Mouse (Mus musculus) bone marrow, adult 2 months (tissue): ENCODE measurements around the gene Sim2. TPM values are rescaled to one million over a fixed set of nuclear protein-coding genes. Genes with fewer than 3 reads are reported as not detected.

Source experiments
- H3K27ac ChIP-seq: fragments of 200-500 bp; 2 replicates; pipeline ENCODE4 v1.5.1; 2012; ENCODE audit warnings: low read depth, mild to moderate bottlenecking, control low read depth, inconsistent platforms, low read length; ENCODE audit not compliant: control insufficient read depth, poor library complexity, insufficient read depth
- H3K4me1 ChIP-seq: fragments of 200-500 bp; 2 replicates; pipeline ENCODE4 v1.6.1; 2011; ENCODE audit warnings: low read length; ENCODE audit not compliant: control insufficient read depth, insufficient read depth
- H3K4me3 ChIP-seq: fragments of 200-500 bp; replicated peaks from 2 replicates; pipeline ENCODE3; 2011; ENCODE audit warnings: mild to moderate bottlenecking, low read depth, low read length, control low read depth; ENCODE audit not compliant: control insufficient read depth
- CTCF ChIP-seq: fragments of 200-500 bp; IDR thresholded peaks from 2 replicates; pipeline ENCODE4 v1.5.1; 2011; ENCODE audit warnings: low read length, control low read depth; ENCODE audit not compliant: control insufficient read depth, insufficient read depth
- POLR2A ChIP-seq: fragments of 200-500 bp; IDR thresholded peaks from 2 replicates; pipeline ENCODE4 v1.6.1; 2011; ENCODE audit warnings: low read depth, mild to moderate bottlenecking, control low read depth, low read length, borderline replicate concordance; ENCODE audit not compliant: control insufficient read depth
- WGBS: fragments of 180-500 bp; shearing (Covaris S2); methylation state at CpG from one replicate; pipeline ENCODE4 v1.1.7; 2018; 5-methylcytosine and 5-hydroxymethylcytosine counted together
- polyA plus RNA-seq: library from polyadenylated mRNA; stranded (reverse); fragments of >200 nt; gene quantifications from 2 replicates; pipeline ENCODE4 v1.2.4, GENCODE M21; 2011; ENCODE audit warnings: low replicate concordance; ENCODE audit not compliant: missing spikeins, insufficient read depth, insufficient read length

Sim2 gene
- not detected in 2 replicates for polyA plus RNA-seq

GRCm38 (mm10) chr16:94084711-94085602 lies at the start of gene Sim2:
Gene Sim2 (plus strand): TSS chr16:94084931.
- Histone ChIP-seq H3K4me3 (no peak within 1 kb of the TSS), H3K4me1 (no peaks in the 10 kb centered on the region), H3K27ac (no peak within 1 kb of the TSS; the same call in 1 of the 2 replicates)
- under 1% methylated on average over 91 of the region's 96 CpGs for WGBS
- TF ChIP-seq CTCF (no peak), POLR2A (no peak)

GRCm38 (mm10) chr16:94037280-94037679 lies 47.5 kb upstream of the Sim2 start:
- Histone ChIP-seq H3K27ac (no peak overlapping the region), H3K4me1 (no peaks in the 10 kb centered on the region), H3K4me3 (no peak overlapping the region)
- WGBS: 79% methylated on average over 7 of the region's 7 CpGs
- TF ChIP-seq CTCF: no peak
- no peak for TF ChIP-seq POLR2A

GRCm38 (mm10) chr16:94038272-94038985 lies 46.3 kb upstream of the Sim2 start:
- no peaks in the 10 kb centered on the region for H3K4me1 ChIP-seq
- no peak overlapping the region for H3K27ac ChIP-seq
- TF ChIP-seq POLR2A (no peak), CTCF (peak; percentile 74)
- no peak overlapping the region for H3K4me3 ChIP-seq
- WGBS: 58% methylated on average over 12 of the region's 12 CpGs

GRCm38 (mm10) chr16:94038986-94039341 lies 45.8 kb upstream of the Sim2 start:
- H3K4me3 ChIP-seq: no peak overlapping the region
- 79% methylated on average over 9 of the region's 9 CpGs for WGBS
- no peak overlapping the region for H3K27ac ChIP-seq
- no peaks in the 10 kb centered on the region for H3K4me1 ChIP-seq
- no peak for TF ChIP-seq POLR2A
- TF ChIP-seq CTCF: no peak

GRCm38 (mm10) chr16:94040485-94040884 lies 44.2 kb upstream of the Sim2 start:
- no peak overlapping the region for H3K4me3 ChIP-seq
- H3K4me1 ChIP-seq: no peaks in the 10 kb centered on the region
- H3K27ac ChIP-seq: no peak overlapping the region
- WGBS: 53% methylated on average over 16 of the region's 16 CpGs
- TF ChIP-seq POLR2A: no peak
- TF ChIP-seq CTCF: no peak

- 48% methylated on average over 18 of the region's 18 CpGs for WGBS
- no peak overlapping the region for H3K27ac ChIP-seq
- no peak overlapping the region for H3K4me3 ChIP-seq
- TF ChIP-seq CTCF (no peak), POLR2A (no peak)
- no peaks in the 10 kb centered on the region for H3K4me1 ChIP-seq
These were observed 43.5 kb upstream of the Sim2 start for GRCm38 (mm10) chr16:94041065-94041712.

- no peak overlapping the region for H3K4me3 ChIP-seq
- H3K27ac ChIP-seq: no peak overlapping the region
- WGBS: 73% methylated on average over 1 of the region's 1 CpGs
- H3K4me1 ChIP-seq: no peaks in the 10 kb centered on the region
- TF ChIP-seq CTCF: no peak
- TF ChIP-seq POLR2A: no peak
These were observed 40.9 kb upstream of the Sim2 start for GRCm38 (mm10) chr16:94043797-94044196.

- Histone ChIP-seq H3K27ac (no peak overlapping the region), H3K4me1 (no peaks in the 10 kb centered on the region), H3K4me3 (no peak overlapping the region)
- WGBS: 36% methylated on average over 7 of the region's 7 CpGs
- no peak for TF ChIP-seq CTCF
- no peak for TF ChIP-seq POLR2A
These were observed 39.7 kb upstream of the Sim2 start for GRCm38 (mm10) chr16:94044996-94045395.
